Mouse (Mus musculus): ENCODE measurements around the gene Nod2. TPM values are rescaled to one million over a fixed set of nuclear protein-coding genes. Genes with fewer than 3 reads are reported as not detected.

Gene Nod2
- polyA plus RNA-seq, 1 experiment from 2014 or later, result 0.38 TPM

DNA sequence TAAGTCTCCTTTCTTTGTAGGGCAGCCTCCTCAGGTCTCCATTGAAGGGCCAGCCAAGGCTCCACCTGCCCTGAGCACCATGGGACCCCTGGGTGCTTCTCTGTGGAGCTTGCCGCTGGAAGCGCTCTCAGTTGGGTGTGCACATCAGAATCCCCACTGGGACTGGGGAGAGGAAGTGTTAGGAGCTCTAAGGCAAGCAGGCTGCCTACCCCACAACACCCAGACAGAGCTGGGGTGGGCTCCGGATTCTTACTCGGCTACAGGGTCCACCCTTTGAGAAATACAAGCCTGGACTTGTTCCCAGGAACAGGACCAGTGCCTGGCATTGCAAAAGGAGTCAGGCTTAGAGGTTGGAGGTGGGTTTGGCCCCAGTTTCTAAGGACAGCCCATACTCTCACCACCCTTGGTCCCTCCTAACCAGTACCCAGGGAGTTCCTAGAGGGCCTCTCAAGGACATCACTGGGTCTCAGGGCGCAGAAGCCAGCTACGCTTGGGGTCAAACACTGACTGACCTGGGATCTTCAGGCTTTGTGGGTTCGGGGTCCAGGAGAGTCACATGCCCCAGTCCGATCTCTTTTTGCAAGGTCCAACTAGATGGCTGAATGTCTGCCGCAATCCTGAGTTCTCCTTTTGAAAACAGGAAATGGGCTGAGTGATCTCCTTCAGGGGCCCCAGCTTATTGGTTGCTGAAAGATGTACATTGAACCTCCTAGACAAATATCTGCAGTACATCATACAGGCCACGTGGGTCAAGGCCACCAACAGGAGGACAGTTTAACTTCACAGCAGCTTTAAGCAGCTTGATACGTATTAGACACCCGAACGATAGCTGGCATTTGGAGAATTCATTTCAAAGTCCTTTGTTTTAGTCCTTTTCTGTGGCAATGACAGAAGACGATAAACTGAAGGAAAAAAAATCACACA lies 11.4 kb upstream of the Nod2 start, which contains the start of gene Snx20:
Gene Snx20 (minus strand): TSS at position 655 of the 924 bp plus-strand sequence.
- no peak for TF ChIP-seq CTCF (IDR thresholded peaks at IDR 0.05; ENCODE audit: low read depth)
- H3K27me3 ChIP-seq (ENCODE audit: insufficient read depth, low read length), result no peaks in the 10 kb centered on the region
- no peak within 1 kb of the TSS for H3K4me3 ChIP-seq (replicated peaks; ENCODE audit: low read depth, low read length)
- DNase-seq (ENCODE audit: low spot score) (no peak), ATAC-seq (replicated peaks; ENCODE audit: low FRiP score, low read depth) (no peak)
- no peaks in the 10 kb centered on the region for H3K9me3 ChIP-seq (replicated peaks; ENCODE audit: low read length)
- H3K9ac ChIP-seq (ENCODE audit: low read depth, low read length), result no peak within 1 kb of the TSS
- no peaks in the 10 kb centered on the region for H3K36me3 ChIP-seq (ENCODE audit: insufficient read depth, low read length)
- 0 out of 2 replicates have a peak within 1 kb of the TSS, but pooled peaks have one; percentile 16 for H3K27ac ChIP-seq
- no peak within 1 kb of the TSS for H3K4me2 ChIP-seq (ENCODE audit: low read length)
- no peaks in the 10 kb centered on the region for H3K4me1 ChIP-seq (replicated peaks; ENCODE audit: insufficient read depth, low read length)
- WGBS, result 81% methylated on average over 14 of the region's 14 CpGs

DNA sequence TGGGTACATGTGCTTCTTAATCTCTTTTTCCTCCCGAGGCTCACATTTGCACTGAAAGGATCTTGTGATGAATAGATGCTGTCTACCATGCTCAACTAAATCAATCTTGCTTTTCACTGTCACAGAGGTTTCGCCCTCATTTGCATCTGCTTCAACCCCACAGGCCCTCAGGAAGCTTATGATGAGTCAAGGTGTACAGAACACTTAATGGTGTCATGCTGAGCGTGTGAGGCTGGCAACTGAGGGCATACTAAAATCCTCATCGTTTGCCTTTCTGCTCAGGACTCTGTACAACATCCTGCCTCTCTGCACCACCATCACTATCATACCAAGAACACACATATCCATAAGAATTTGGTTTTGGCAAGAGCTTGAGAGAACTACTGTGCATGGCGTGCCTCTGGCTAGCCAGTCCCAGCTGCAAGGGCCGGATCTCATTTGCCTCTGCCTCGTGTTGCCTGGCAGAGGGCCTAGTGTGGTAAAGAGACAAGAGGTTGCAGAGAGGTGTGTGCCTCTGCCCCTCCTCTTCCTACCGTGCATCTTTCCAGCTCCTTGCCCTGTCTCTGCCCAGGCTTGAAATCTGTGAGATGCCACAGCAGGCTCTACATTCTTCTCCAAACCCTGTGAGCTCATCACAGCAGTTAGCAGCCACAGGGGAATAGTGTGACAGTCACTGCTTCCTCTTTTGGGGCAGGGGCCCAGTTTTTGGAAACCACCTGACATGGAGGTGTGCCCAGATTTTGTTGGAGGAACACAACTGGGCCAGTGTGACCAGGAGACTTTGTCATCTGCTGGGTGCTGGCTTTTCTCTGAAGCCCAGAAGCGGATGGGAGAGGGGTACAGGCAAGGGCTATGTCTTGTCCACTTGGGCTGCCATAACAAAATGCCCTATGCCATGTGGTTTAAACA lies 9.8 kb upstream of the Nod2 start:
- Histone ChIP-seq H3K4me1 (replicated peaks; ENCODE audit: insufficient read depth, low read length) (no peaks in the 10 kb centered on the region), H3K9ac (ENCODE audit: low read depth, low read length) (no peak overlapping the region), H3K36me3 (ENCODE audit: insufficient read depth, low read length) (no peaks in the 10 kb centered on the region), H3K4me3 (replicated peaks; ENCODE audit: low read depth, low read length) (no peak overlapping the region), H3K9me3 (replicated peaks; ENCODE audit: low read length) (no peaks in the 10 kb centered on the region), H3K27ac (no peak overlapping the region), H3K4me2 (ENCODE audit: low read length) (no peak overlapping the region), H3K27me3 (ENCODE audit: insufficient read depth, low read length) (no peaks in the 10 kb centered on the region)
- DNase-seq (ENCODE audit: low spot score), result no peak
- no peak for TF ChIP-seq CTCF (IDR thresholded peaks at IDR 0.05; ENCODE audit: low read depth)
- no peak for ATAC-seq (replicated peaks; ENCODE audit: low FRiP score, low read depth)
- WGBS, result 84% methylated on average over 9 of the region's 9 CpGs

DNA sequence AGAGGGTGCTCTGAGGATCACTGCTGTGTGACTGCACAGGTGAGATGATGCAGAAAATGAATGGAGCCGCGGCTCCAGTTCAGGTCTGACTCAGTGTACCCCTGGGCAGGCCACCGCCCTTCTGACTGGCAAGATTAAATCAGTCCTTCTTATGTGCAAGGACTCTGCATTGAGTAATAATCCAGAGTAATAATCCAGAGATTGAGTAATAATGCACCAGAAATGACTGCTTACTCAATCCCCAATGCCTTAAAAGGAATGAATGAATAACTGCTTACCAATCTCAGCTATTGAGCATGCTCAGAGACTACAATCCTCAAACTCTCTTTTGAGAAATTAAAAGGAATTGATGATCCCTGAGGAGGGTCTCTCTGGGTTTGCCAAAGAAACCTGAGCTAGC lies 8.2 kb upstream of the Nod2 start:
- Histone ChIP-seq H3K9me3 (replicated peaks; ENCODE audit: low read length) (no peaks in the 10 kb centered on the region), H3K27ac (no peak overlapping the region), H3K36me3 (ENCODE audit: insufficient read depth, low read length) (no peaks in the 10 kb centered on the region), H3K9ac (ENCODE audit: low read depth, low read length) (no peak overlapping the region), H3K4me1 (replicated peaks; ENCODE audit: insufficient read depth, low read length) (no peaks in the 10 kb centered on the region), H3K4me2 (ENCODE audit: low read length) (no peak overlapping the region), H3K4me3 (replicated peaks; ENCODE audit: low read depth, low read length) (no peak overlapping the region), H3K27me3 (ENCODE audit: insufficient read depth, low read length) (no peaks in the 10 kb centered on the region)
- TF ChIP-seq CTCF (IDR thresholded peaks at IDR 0.05; ENCODE audit: low read depth), result no peak
- DNase-seq (ENCODE audit: low spot score) (no peak), ATAC-seq (replicated peaks; ENCODE audit: low FRiP score, low read depth) (no peak)
- 92% methylated on average over 3 of the region's 3 CpGs for WGBS

DNA sequence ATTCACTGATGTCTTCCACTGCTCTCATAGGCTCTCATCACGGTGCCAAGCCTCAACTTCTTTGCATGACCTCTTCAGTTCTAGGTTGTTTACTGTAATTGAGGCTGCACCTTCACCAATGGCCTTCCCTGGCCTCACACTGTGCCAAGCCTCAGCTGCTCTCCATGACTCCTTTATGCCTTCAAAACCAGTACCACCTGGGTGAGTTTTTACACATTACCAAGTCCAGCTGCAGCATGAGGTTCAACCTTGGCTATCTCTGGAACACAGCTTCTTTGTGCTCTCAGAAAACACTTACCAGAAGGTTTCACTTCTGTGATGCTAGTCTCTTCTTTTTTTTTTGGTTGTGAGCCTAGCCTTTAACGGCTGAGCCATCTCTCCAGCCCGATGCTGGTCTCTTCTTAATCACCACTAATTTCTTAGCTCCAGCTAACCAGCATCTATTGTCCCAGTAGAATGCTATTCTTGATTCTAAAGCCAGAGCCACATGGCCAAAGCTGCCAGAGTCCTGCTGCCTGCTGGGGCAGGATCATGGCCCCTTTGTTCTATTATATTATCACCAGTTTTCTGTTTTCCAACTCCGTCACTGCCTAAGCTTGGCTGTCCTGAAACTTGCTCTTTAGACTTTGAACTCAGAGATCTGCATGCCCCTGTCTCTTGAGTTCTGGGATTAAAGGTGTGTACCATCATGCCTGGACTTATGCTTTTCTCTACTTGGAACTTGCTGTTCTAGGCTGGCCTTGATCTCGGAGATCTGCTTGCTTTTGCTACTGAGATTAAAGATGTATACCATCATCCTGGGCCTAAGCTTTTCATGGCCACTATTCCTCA lies 4.2 kb upstream of the Nod2 start:
- no peak for TF ChIP-seq CTCF (IDR thresholded peaks at IDR 0.05; ENCODE audit: low read depth)
- DNase-seq (ENCODE audit: low spot score), result no peak
- H3K4me3 ChIP-seq (replicated peaks; ENCODE audit: low read depth, low read length), result no peak overlapping the region
- 85% methylated on average over 5 of the region's 5 CpGs for WGBS
- H3K27me3 ChIP-seq (ENCODE audit: insufficient read depth, low read length), result no peaks in the 10 kb centered on the region
- no peak overlapping the region for H3K9ac ChIP-seq (ENCODE audit: low read depth, low read length)
- no peaks in the 10 kb centered on the region for H3K9me3 ChIP-seq (replicated peaks; ENCODE audit: low read length)
- H3K4me2 ChIP-seq (ENCODE audit: low read length), result no peak overlapping the region
- no peaks in the 10 kb centered on the region for H3K36me3 ChIP-seq (ENCODE audit: insufficient read depth, low read length)
- ATAC-seq (replicated peaks; ENCODE audit: low FRiP score, low read depth), result no peak
- H3K4me1 ChIP-seq (replicated peaks; ENCODE audit: insufficient read depth, low read length), result 0 out of 2 replicates have a peak, but pooled peaks cover 4% of the 10 kb centered on the region
- H3K27ac ChIP-seq, result no peak overlapping the region

- Histone ChIP-seq H3K4me3 (replicated peaks; ENCODE audit: low read depth, low read length) (no peak overlapping the region), H3K27ac (no peak overlapping the region), H3K9ac (ENCODE audit: low read depth, low read length) (no peak overlapping the region), H3K27me3 (ENCODE audit: insufficient read depth, low read length) (no peaks in the 10 kb centered on the region), H3K9me3 (replicated peaks; ENCODE audit: low read length) (no peaks in the 10 kb centered on the region), H3K36me3 (ENCODE audit: insufficient read depth, low read length) (no peaks in the 10 kb centered on the region), H3K4me1 (replicated peaks; ENCODE audit: insufficient read depth, low read length) (0 out of 2 replicates have a peak, but pooled peaks cover 7% of the 10 kb centered on the region), H3K4me2 (ENCODE audit: low read length) (0 out of 2 replicates have a peak overlapping the region, but pooled peaks have one; percentile 79)
- DNase-seq (ENCODE audit: low spot score) (no peak), ATAC-seq (replicated peaks; ENCODE audit: low FRiP score, low read depth) (no peak)
- TF ChIP-seq CTCF (IDR thresholded peaks at IDR 0.05; ENCODE audit: low read depth), result no peak
Observed at GRCm38 (mm10) chr8:88648322-88648721, 1.2 kb downstream of the Nod2 start.
